Mouse (Mus musculus): Measurements from ENCODE around the gene Grb14. TPM values are rescaled to one million over a fixed set of nuclear protein-coding genes. Genes with fewer than 3 reads are reported as not detected.

The Grb14 gene
- polyA plus RNA-seq, 1 experiment from 2014 or later = 15.7 TPM

DNA sequence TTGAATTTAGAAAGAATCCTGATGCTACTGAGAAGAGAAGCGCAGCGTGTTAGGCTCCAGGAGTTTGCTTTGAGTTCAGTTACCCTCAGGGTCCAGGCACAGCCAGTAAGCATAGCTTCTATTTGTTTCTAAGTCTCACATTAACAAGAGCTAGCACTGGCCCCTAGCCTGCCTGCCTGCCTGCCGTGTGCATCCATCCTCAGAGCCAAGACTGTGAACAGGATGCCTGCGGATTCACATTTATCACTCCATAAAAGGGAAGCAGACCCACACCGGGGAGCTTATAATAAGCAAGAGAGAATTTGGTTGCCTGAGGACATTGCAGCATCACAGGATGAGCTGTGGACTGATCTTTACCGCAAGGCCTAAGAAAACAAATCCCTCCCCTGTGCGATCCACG, 53.8 kb downstream of the Grb14 start:
- H3K27me3 ChIP-seq (ENCODE audit: control insufficient read depth, insufficient read depth, low read length) = no peaks in the 10 kb centered on the region
- no peaks in the 10 kb centered on the region for H3K4me1 ChIP-seq (ENCODE audit: control insufficient read depth, insufficient read depth, low read length)
- H3K9me3 ChIP-seq (ENCODE audit: control insufficient read depth, low read depth, low read length) = no peaks in the 10 kb centered on the region
- H3K4me3 ChIP-seq (ENCODE audit: low read depth, low read length) = no peak overlapping the region
- H3K27ac ChIP-seq (ENCODE audit: low read length) = no peak overlapping the region
- no peak overlapping the region for H3K9ac ChIP-seq (replicated peaks; ENCODE audit: low read depth, low read length)
- H3K36me3 ChIP-seq (ENCODE audit: control insufficient read depth, insufficient read depth, low read length) = no peaks in the 10 kb centered on the region
- WGBS = 72% methylated on average over 8 of the region's 8 CpGs
- ATAC-seq (ENCODE audit: insufficient number of reproducible peaks, insufficient read depth, low FRiP score, low read depth) = no peak
- H3K4me2 ChIP-seq (replicated peaks; ENCODE audit: low read depth, low read length) = no peak overlapping the region

DNA sequence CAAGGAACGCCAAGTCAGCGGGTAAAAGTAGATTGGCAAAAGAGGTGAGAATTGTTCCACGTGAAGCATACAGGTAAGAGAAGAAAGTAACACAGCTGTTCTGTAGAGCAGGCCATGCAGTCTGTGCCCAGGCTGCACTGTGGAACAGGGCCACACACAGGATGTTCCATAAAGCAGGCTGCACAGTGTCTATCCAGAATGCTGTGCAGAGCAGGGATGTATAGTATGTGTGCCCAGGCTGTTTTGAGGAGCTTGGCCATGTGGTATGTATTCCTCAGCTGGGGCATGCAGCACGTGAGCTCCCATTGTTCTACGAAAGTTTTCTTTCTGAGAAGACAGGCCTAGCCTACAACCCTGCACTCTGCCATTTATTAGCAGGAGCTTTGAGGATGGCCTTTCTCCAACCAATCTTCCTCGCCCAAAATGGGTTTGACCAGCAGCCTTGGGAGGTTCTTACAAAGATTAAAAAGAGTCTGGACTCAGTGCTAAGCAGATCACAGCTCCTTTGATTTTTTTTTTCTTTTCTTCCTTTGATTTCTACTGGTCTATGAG, 57.8 kb downstream of the Grb14 start:
- Histone ChIP-seq H3K4me2 (replicated peaks; ENCODE audit: low read depth, low read length) (no peak overlapping the region), H3K9ac (replicated peaks; ENCODE audit: low read depth, low read length) (no peak overlapping the region), H3K27me3 (ENCODE audit: control insufficient read depth, insufficient read depth, low read length) (no peaks in the 10 kb centered on the region), H3K36me3 (ENCODE audit: control insufficient read depth, insufficient read depth, low read length) (no peaks in the 10 kb centered on the region), H3K27ac (ENCODE audit: low read length) (no peak overlapping the region), H3K4me1 (ENCODE audit: control insufficient read depth, insufficient read depth, low read length) (no peaks in the 10 kb centered on the region), H3K4me3 (ENCODE audit: low read depth, low read length) (no peak overlapping the region), H3K9me3 (ENCODE audit: control insufficient read depth, low read depth, low read length) (no peaks in the 10 kb centered on the region)
- WGBS = 93% methylated on average over 6 of the region's 6 CpGs
- ATAC-seq (ENCODE audit: insufficient number of reproducible peaks, insufficient read depth, low FRiP score, low read depth) = 0 out of 2 replicates have a peak, but pooled peaks have one; percentile 21

DNA sequence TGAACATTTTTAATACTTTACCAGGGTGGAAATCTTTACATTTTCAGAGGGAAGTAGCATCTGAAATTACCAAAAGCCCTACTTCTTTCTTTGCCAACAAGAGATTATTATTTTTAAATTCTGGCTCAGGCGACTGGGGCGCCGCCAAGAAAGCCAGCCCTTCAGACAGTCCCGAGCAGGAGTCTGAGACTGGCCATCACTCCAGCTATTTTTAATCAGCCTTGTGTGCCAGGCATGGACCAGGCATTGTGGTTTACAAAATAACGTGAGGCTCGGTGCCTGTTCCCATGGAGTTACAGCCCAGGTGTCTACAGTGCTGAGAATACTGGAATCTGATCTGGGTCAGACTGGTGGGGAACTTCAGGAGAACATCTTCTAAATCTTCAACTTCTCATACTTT, 58.5 kb downstream of the Grb14 start:
- H3K27me3 ChIP-seq (ENCODE audit: control insufficient read depth, insufficient read depth, low read length) = no peaks in the 10 kb centered on the region
- no peaks in the 10 kb centered on the region for H3K36me3 ChIP-seq (ENCODE audit: control insufficient read depth, insufficient read depth, low read length)
- no peak overlapping the region for H3K4me3 ChIP-seq (ENCODE audit: low read depth, low read length)
- no peak overlapping the region for H3K9ac ChIP-seq (replicated peaks; ENCODE audit: low read depth, low read length)
- H3K4me1 ChIP-seq (ENCODE audit: control insufficient read depth, insufficient read depth, low read length) = 0 out of 2 replicates have a peak, but pooled peaks cover 5% of the 10 kb centered on the region
- 80% methylated on average over 6 of the region's 6 CpGs for WGBS
- ATAC-seq (ENCODE audit: insufficient number of reproducible peaks, insufficient read depth, low FRiP score, low read depth) = no peak
- H3K4me2 ChIP-seq (replicated peaks; ENCODE audit: low read depth, low read length) = no peak overlapping the region
- H3K27ac ChIP-seq (ENCODE audit: low read length) = no peak overlapping the region
- no peaks in the 10 kb centered on the region for H3K9me3 ChIP-seq (ENCODE audit: control insufficient read depth, low read depth, low read length)

DNA sequence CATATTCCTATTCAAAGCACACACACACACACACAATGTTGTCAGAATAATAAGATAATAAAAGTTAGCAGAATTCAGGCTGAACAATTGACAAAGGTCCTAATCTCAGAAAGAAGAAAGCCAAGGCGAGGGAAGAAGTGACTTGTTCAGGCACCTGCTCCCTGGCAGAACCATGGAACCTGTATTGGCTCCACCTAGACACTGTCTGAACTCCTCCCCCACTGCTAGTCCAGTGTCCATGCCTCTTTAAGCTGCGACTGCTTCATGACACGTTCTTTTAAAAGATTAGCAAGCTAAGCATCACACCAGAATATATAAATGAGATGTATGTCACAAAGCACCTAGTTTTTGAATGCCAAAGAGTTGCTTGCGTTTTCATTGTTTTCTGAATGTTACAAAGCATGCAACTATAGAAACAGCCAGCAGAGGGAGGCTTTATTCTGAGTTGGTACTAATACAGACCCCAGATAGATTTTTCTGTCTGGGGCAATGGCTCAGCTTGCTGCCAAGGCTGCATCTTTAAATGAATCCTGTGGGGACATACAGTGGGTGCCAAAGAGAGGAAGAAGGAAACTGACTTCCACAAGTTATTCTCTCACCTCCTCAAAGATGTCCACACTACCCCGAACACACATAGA, 59.4 kb downstream of the Grb14 start:
- Histone ChIP-seq H3K36me3 (ENCODE audit: control insufficient read depth, insufficient read depth, low read length) (no peaks in the 10 kb centered on the region), H3K9me3 (ENCODE audit: control insufficient read depth, low read depth, low read length) (no peaks in the 10 kb centered on the region), H3K27me3 (ENCODE audit: control insufficient read depth, insufficient read depth, low read length) (no peaks in the 10 kb centered on the region), H3K4me1 (ENCODE audit: control insufficient read depth, insufficient read depth, low read length) (0 out of 2 replicates have a peak, but pooled peaks cover 5% of the 10 kb centered on the region), H3K4me2 (replicated peaks; ENCODE audit: low read depth, low read length) (no peak overlapping the region), H3K27ac (ENCODE audit: low read length) (no peak overlapping the region), H3K9ac (replicated peaks; ENCODE audit: low read depth, low read length) (no peak overlapping the region), H3K4me3 (ENCODE audit: low read depth, low read length) (no peak overlapping the region)
- 29% methylated on average over 5 of the region's 5 CpGs for WGBS
- ATAC-seq (ENCODE audit: insufficient number of reproducible peaks, insufficient read depth, low FRiP score, low read depth) = peak; percentile 64; the same call in 1 of the 2 replicates

DNA sequence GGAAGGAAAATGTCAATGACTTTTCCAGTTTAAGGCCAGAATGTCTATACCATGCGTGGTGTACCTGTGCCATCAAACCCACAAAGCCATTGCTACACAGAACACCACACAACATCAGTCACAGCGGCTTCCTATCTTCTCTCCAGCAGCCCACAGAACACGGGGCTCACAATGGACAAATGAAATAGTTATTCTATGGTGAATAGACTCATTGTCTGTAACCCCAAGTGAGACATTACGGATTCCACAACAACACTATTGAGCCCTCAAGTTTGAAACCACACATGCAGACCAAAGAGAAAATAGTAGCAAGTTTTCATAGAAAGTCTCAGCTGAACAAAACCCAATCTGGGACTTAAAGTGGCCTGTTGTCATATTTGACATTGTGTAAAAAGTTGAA, 62.6 kb downstream of the Grb14 start:
- no peaks in the 10 kb centered on the region for H3K9me3 ChIP-seq (ENCODE audit: control insufficient read depth, low read depth, low read length)
- H3K36me3 ChIP-seq (ENCODE audit: control insufficient read depth, insufficient read depth, low read length) = no peaks in the 10 kb centered on the region
- 79% methylated on average over 4 of the region's 4 CpGs for WGBS
- no peak overlapping the region for H3K9ac ChIP-seq (replicated peaks; ENCODE audit: low read depth, low read length)
- no peaks in the 10 kb centered on the region for H3K27me3 ChIP-seq (ENCODE audit: control insufficient read depth, insufficient read depth, low read length)
- 0 out of 2 replicates have a peak, but pooled peaks cover 5% of the 10 kb centered on the region for H3K4me1 ChIP-seq (ENCODE audit: control insufficient read depth, insufficient read depth, low read length)
- no peak for ATAC-seq (ENCODE audit: insufficient number of reproducible peaks, insufficient read depth, low FRiP score, low read depth)
- H3K4me2 ChIP-seq (replicated peaks; ENCODE audit: low read depth, low read length) = no peak overlapping the region
- H3K4me3 ChIP-seq (ENCODE audit: low read depth, low read length) = no peak overlapping the region
- no peak overlapping the region for H3K27ac ChIP-seq (ENCODE audit: low read length)

DNA sequence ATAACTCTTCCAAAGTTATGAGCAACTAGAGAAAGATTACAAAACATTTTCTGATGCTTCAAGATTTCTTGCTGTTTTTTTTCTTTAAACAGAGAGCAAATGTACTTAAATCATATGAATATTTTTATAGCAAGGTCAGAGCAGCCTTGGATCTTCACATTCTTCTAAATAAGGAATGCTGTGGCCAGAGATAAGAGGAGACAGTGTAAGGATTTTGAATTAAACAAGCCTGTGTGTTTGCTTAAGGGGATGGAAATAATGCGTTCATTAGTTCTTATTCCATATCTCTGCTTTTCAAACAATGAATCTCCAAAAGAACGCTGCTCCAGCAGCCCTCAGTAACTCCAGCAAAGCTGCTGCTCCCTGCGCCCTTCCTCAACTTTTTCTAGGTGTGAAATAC, 63.4 kb downstream of the Grb14 start:
- 46% methylated on average over 3 of the region's 3 CpGs for WGBS
- H3K27me3 ChIP-seq (ENCODE audit: control insufficient read depth, insufficient read depth, low read length) = no peaks in the 10 kb centered on the region
- no peak overlapping the region for H3K9ac ChIP-seq (replicated peaks; ENCODE audit: low read depth, low read length)
- ATAC-seq (ENCODE audit: insufficient number of reproducible peaks, insufficient read depth, low FRiP score, low read depth) = no peak
- H3K9me3 ChIP-seq (ENCODE audit: control insufficient read depth, low read depth, low read length) = no peaks in the 10 kb centered on the region
- no peak overlapping the region for H3K4me2 ChIP-seq (replicated peaks; ENCODE audit: low read depth, low read length)
- no peaks in the 10 kb centered on the region for H3K36me3 ChIP-seq (ENCODE audit: control insufficient read depth, insufficient read depth, low read length)
- 0 out of 2 replicates have a peak, but pooled peaks cover 5% of the 10 kb centered on the region for H3K4me1 ChIP-seq (ENCODE audit: control insufficient read depth, insufficient read depth, low read length)
- H3K27ac ChIP-seq (ENCODE audit: low read length) = no peak overlapping the region
- no peak overlapping the region for H3K4me3 ChIP-seq (ENCODE audit: low read depth, low read length)

DNA sequence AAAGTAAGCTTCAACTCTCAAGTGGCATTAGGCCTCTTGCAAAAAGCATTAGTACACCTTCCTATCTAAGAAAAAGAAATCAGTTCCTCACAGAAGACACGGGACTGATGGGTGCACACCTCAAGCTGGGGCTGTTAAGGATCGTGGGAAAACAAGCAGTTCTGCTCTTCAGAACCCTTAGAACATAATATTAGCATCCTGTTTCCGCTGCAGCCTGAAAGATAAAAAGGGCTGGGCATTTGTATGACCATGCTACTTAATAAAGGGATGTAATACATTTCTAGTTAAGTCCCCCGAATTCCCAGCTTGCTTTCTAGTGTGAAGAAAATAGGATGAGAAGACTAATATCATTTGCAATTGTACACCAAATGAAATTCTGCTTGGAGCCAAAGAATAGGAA, 65.1 kb downstream of the Grb14 start:
- H3K4me3 ChIP-seq (ENCODE audit: low read depth, low read length) = no peak overlapping the region
- no peak for ATAC-seq (ENCODE audit: insufficient number of reproducible peaks, insufficient read depth, low FRiP score, low read depth)
- 56% methylated on average over 4 of the region's 4 CpGs for WGBS

DNA sequence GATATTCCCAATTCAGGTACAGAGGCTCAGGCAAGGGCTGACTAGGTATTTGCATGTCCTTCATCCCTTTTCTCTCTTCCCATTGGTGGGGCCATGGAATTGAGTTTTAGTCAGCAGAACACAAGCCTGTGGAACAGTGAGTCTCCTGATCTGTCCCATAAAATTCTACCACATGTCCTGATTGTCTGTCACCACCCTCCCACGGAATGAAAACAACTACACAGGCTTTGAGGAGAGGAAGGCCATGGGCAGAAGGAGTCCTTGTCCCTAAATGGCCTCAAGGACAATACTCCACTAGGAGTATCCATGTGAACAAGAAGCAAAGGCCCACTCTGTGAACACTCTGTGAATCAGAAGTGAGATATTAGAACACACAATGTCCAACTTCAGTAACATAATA, 69.3 kb downstream of the Grb14 start:
- Histone ChIP-seq H3K4me2 (replicated peaks; ENCODE audit: low read depth, low read length) (no peak overlapping the region), H3K4me3 (ENCODE audit: low read depth, low read length) (no peak overlapping the region), H3K4me1 (ENCODE audit: control insufficient read depth, insufficient read depth, low read length) (no peaks in the 10 kb centered on the region), H3K27ac (ENCODE audit: low read length) (no peak overlapping the region), H3K36me3 (ENCODE audit: control insufficient read depth, insufficient read depth, low read length) (no peaks in the 10 kb centered on the region), H3K27me3 (ENCODE audit: control insufficient read depth, insufficient read depth, low read length) (no peaks in the 10 kb centered on the region), H3K9ac (replicated peaks; ENCODE audit: low read depth, low read length) (no peak overlapping the region), H3K9me3 (ENCODE audit: control insufficient read depth, low read depth, low read length) (no peaks in the 10 kb centered on the region)
- 63% methylated on average over 1 of the region's 1 CpGs for WGBS
- ATAC-seq (ENCODE audit: insufficient number of reproducible peaks, insufficient read depth, low FRiP score, low read depth) = no peak

More for the DNA sequence above, 65.1 kb downstream of the Grb14 start:
- Histone ChIP-seq H3K27me3 (ENCODE audit: control insufficient read depth, insufficient read depth, low read length) (no peaks in the 10 kb centered on the region), H3K9me3 (ENCODE audit: control insufficient read depth, low read depth, low read length) (no peaks in the 10 kb centered on the region), H3K4me2 (replicated peaks; ENCODE audit: low read depth, low read length) (no peak overlapping the region), H3K36me3 (ENCODE audit: control insufficient read depth, insufficient read depth, low read length) (no peaks in the 10 kb centered on the region), H3K9ac (replicated peaks; ENCODE audit: low read depth, low read length) (no peak overlapping the region), H3K27ac (ENCODE audit: low read length) (no peak overlapping the region), H3K4me1 (ENCODE audit: control insufficient read depth, insufficient read depth, low read length) (0 out of 2 replicates have a peak, but pooled peaks cover 5% of the 10 kb centered on the region)

DNA sequence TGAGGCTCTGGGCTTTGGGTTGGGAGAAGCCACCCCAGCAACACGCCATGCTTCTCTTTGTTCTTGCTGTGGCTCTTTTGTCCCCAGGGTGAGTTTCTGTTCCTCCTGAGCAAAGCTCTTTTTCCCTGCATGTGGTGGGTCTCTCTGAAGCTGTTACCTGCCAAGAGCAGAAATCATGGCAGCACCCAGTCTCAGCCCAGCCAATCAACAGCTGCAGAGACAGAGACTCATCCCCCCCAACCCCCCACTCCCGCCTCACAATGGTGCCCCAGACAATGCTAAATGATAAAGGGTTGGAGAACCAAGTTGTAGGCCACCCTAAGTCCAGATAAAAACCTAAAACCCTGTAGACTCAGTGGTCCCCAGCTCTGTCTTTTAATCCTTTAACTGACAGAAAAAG, 75.6 kb downstream of the Grb14 start:
- WGBS = 51% methylated on average over 2 of the region's 2 CpGs
- no peak overlapping the region for H3K9ac ChIP-seq (replicated peaks; ENCODE audit: low read depth, low read length)
- H3K4me1 ChIP-seq (ENCODE audit: control insufficient read depth, insufficient read depth, low read length) = no peaks in the 10 kb centered on the region
- no peak overlapping the region for H3K4me2 ChIP-seq (replicated peaks; ENCODE audit: low read depth, low read length)
- H3K36me3 ChIP-seq (ENCODE audit: control insufficient read depth, insufficient read depth, low read length) = no peaks in the 10 kb centered on the region
- no peak for ATAC-seq (ENCODE audit: insufficient number of reproducible peaks, insufficient read depth, low FRiP score, low read depth)
- H3K9me3 ChIP-seq (ENCODE audit: control insufficient read depth, low read depth, low read length) = no peaks in the 10 kb centered on the region; the same call in 1 of the 2 replicates
- H3K27me3 ChIP-seq (ENCODE audit: control insufficient read depth, insufficient read depth, low read length) = no peaks in the 10 kb centered on the region
- H3K27ac ChIP-seq (ENCODE audit: low read length) = no peak overlapping the region
- H3K4me3 ChIP-seq (ENCODE audit: low read depth, low read length) = no peak overlapping the region
